Mouse (Mus musculus) testis, adult 2 months (tissue): Measurements from ENCODE around the gene Rpl36a-ps1. TPM values are rescaled to one million over a fixed set of nuclear protein-coding genes. Genes with fewer than 3 reads are reported as not detected.

Source experiments
- H3K27ac ChIP-seq: fragments of 200-500 bp; 2 replicates; pipeline ENCODE4 v1.5.1; 2012; ENCODE audit warnings: low read depth, low read length; ENCODE audit not compliant: control insufficient read depth, insufficient read depth
- H3K27me3 ChIP-seq: fragments of 200-500 bp; 2 replicates; pipeline ENCODE4 v1.6.1; 2012; ENCODE audit warnings: mild to moderate bottlenecking, low read length, moderate library complexity; ENCODE audit not compliant: control insufficient read depth, insufficient read depth
- H3K36me3 ChIP-seq: fragments of 200-500 bp; 2 replicates; pipeline ENCODE4 v1.6.1; 2012; ENCODE audit warnings: mild to moderate bottlenecking, low read length; ENCODE audit not compliant: control insufficient read depth, insufficient read depth
- H3K4me1 ChIP-seq: fragments of 200-500 bp; 2 replicates; pipeline ENCODE4 v1.6.1; 2012; ENCODE audit warnings: low read length; ENCODE audit not compliant: control insufficient read depth, insufficient read depth
- H3K4me3 ChIP-seq: fragments of 200-500 bp; 2 replicates; pipeline ENCODE4 v1.5.1; 2012; ENCODE audit warnings: low read depth, mild to moderate bottlenecking, low read length, moderate library complexity, mixed read lengths; ENCODE audit not compliant: control insufficient read depth
- CTCF ChIP-seq: fragments of 200-500 bp; IDR thresholded peaks from 2 replicates; pipeline ENCODE4 v1.5.1; 2012; ENCODE audit warnings: low read depth, mild to moderate bottlenecking, inconsistent platforms, low read length, moderate library complexity; ENCODE audit not compliant: control insufficient read depth, insufficient read depth, insufficient replicate concordance
- POLR2A ChIP-seq: fragments of 200-500 bp; IDR thresholded peaks from 2 replicates; pipeline ENCODE4 v1.6.1; 2012; ENCODE audit warnings: low read depth, mild to moderate bottlenecking, inconsistent platforms, low read length, moderate library complexity; ENCODE audit not compliant: control insufficient read depth
- polyA plus RNA-seq: library from polyadenylated mRNA; depleted of rRNA; stranded (reverse); fragments of >200 nt; gene quantifications from 2 replicates; pipeline ENCODE4 v1.2.3, GENCODE M21; 2012

The Rpl36a-ps1 gene
- polyA plus RNA-seq, 1 experiment = not detected

DNA sequence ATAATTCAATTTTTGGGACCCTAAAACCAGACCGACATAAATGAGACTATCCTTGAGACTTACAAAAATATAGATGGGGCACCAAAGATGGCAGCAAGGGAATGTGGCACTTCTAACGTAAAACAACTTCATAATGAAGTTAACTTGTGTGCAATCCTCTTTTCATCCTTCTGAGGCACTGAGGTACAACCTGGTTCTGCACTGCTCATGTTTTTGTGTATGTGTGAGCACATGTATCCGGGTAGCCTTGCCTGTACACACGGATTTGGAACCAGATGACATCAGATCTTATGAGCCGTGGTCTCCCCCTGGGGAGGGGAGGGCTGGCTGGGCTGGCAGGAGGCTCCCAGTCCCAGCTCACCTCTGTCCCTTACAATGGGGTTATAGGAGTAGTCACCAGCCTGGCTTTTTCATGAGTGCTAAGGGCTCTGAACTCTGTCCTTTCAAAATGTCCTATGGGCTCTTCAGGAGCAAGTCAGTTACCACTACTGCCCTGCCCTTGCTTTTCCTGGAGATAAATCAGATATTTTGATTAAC is 37.3 kb upstream of the Rpl36a-ps1 start:
- H3K36me3 ChIP-seq = no peaks in the 10 kb centered on the region
- no peak overlapping the region for H3K4me3 ChIP-seq
- no peak overlapping the region for H3K27ac ChIP-seq
- TF ChIP-seq POLR2A (no peak), CTCF (no peak)
- H3K27me3 ChIP-seq = no peaks in the 10 kb centered on the region
- no peaks in the 10 kb centered on the region for H3K4me1 ChIP-seq

GRCm38 (mm10) chr14:99029987-99030386 is 35.9 kb upstream of the Rpl36a-ps1 start:
- Histone ChIP-seq H3K27me3 (no peaks in the 10 kb centered on the region), H3K27ac (no peak overlapping the region), H3K4me1 (no peaks in the 10 kb centered on the region), H3K36me3 (no peaks in the 10 kb centered on the region), H3K4me3 (no peak overlapping the region)
- TF ChIP-seq POLR2A = no peak
- TF ChIP-seq CTCF = no peak

DNA sequence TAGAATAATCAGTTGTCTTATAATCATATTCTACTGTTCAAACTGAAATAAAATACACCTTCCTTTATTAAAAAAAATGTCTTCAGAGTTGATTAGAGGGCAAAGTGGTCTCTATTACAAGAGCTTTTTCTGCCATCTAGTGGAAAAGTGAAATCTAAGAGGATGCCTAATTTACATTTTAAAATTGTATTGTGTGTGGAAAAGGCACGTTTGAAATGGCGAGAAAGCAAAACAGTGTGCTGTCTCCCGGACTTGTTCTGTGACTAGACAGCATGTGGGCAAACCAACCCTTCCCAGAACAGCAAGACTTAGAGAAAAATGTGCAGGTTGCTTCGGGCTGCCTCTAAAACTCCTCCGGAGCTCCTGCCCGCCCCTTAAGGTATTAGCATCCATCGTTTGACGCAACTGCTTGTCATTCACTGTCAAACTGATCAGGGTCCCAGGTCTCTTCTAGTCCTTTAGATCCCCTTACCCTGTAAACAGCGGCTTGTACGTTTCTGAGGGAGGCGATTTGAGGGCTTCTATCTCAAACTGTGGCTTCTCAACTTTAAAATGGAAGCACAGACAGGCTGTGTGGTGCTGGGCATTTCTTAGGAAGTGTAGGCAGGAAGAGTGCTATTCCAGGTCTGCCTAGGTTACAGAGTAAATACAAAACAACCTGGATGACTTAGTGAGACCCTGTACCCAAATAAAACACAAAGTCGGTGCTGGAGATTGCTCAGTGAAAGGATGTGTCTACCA is 28.4 kb upstream of the Rpl36a-ps1 start:
- no peaks in the 10 kb centered on the region for H3K36me3 ChIP-seq
- no peak overlapping the region for H3K4me3 ChIP-seq
- H3K27ac ChIP-seq = no peak overlapping the region
- TF ChIP-seq POLR2A (no peak), CTCF (no peak)
- H3K4me1 ChIP-seq = no peaks in the 10 kb centered on the region
- H3K27me3 ChIP-seq = no peaks in the 10 kb centered on the region

- Histone ChIP-seq H3K4me3 (no peak overlapping the region), H3K27me3 (no peaks in the 10 kb centered on the region), H3K27ac (no peak overlapping the region), H3K36me3 (no peaks in the 10 kb centered on the region), H3K4me1 (no peaks in the 10 kb centered on the region)
- TF ChIP-seq CTCF (no peak), POLR2A (no peak)
Observed at GRCm38 (mm10) chr14:99019136-99019808, 25.2 kb upstream of the Rpl36a-ps1 start.

DNA sequence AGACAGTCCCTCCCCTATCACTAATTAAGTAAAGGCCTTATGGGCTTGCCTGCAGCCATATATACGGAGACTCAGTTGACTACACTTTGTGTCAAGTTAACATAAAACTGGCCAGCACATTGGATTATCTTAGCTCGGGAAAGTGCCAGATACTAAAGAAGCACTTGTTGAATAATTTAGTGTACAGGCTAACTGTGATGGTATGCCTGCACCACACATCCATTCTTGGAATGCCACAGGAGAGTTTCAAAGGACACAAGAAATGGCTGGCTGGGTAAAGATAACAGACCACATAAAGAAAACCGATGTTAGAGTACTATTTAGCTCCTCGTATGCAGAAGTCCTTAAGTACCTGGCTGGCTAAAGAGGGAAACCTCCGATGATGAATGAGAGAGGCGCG is 24.6 kb upstream of the Rpl36a-ps1 start:
- Histone ChIP-seq H3K27ac (no peak overlapping the region), H3K36me3 (no peaks in the 10 kb centered on the region), H3K27me3 (no peaks in the 10 kb centered on the region), H3K4me1 (no peaks in the 10 kb centered on the region), H3K4me3 (no peak overlapping the region)
- TF ChIP-seq CTCF = no peak
- no peak for TF ChIP-seq POLR2A

DNA sequence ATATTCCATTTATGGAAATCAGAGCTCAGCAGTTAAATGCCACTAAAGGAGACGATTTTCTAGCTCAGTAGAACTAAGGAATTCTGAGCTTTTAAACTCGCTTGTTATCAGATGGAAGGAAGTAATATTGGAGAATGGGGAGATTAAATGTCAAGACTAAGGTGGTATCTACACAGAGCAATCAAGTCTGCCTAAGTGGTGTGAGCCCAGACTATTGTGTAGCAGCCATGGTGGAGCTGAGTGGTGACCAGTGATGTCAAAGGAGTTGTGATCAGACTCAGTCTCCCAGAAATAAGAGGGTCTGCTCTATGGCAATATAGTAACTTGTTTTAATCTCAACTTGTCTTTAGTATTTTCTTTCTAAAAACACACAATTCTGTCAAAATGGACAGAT is 16.8 kb upstream of the Rpl36a-ps1 start:
- Histone ChIP-seq H3K4me1 (no peaks in the 10 kb centered on the region), H3K4me3 (no peak overlapping the region), H3K27ac (no peak overlapping the region), H3K27me3 (no peaks in the 10 kb centered on the region), H3K36me3 (no peaks in the 10 kb centered on the region)
- TF ChIP-seq POLR2A (no peak), CTCF (no peak)

- H3K4me3 ChIP-seq = no peak overlapping the region
- no peak overlapping the region for H3K27ac ChIP-seq
- H3K36me3 ChIP-seq = no peaks in the 10 kb centered on the region
- TF ChIP-seq CTCF (no peak), POLR2A (no peak)
- no peaks in the 10 kb centered on the region for H3K27me3 ChIP-seq
- no peaks in the 10 kb centered on the region for H3K4me1 ChIP-seq
Observed at GRCm38 (mm10) chr14:99010224-99010919, 16.3 kb upstream of the Rpl36a-ps1 start.
